Mouse (Mus musculus) myocyte (in vitro differentiated cells): Measurements from ENCODE around the gene Fam78a. TPM values are rescaled to one million over a fixed set of nuclear protein-coding genes. Genes with fewer than 3 reads are reported as not detected.

Source experiments
- H3K27me3 ChIP-seq: one replicate; pipeline ENCODE4 v1.6.1; 2011; ENCODE audit not compliant: control insufficient read depth, insufficient read depth, insufficient read length
- H3K36me3 ChIP-seq: one replicate; pipeline ENCODE4 v1.6.1; 2011; ENCODE audit not compliant: control insufficient read depth, insufficient read depth
- H3K4me2 ChIP-seq: one replicate; pipeline ENCODE4 v1.6.1; 2011; ENCODE audit warnings: low read depth, control low read depth
- H3K4me3 ChIP-seq: one replicate; pipeline ENCODE4 v1.5.1; 2011; ENCODE audit warnings: mild to moderate bottlenecking, control low read depth, moderate library complexity
- H3K79me2 ChIP-seq: one replicate; pipeline ENCODE4 v1.6.1; 2011; ENCODE audit not compliant: control insufficient read depth, insufficient read depth
- H3ac ChIP-seq: one replicate; pipeline ENCODE4 v1.6.1; 2011; ENCODE audit not compliant: control insufficient read depth, insufficient read length
- CEBPB ChIP-seq: IDR thresholded peaks from 2 replicates; pipeline ENCODE4 v1.6.1; 2011; ENCODE audit warnings: mild to moderate bottlenecking, moderate library complexity; ENCODE audit not compliant: poor library complexity, insufficient read depth, severe bottlenecking
- E2F4 ChIP-seq: IDR thresholded peaks from one replicate; pipeline ENCODE4 v1.6.1; 2011; ENCODE audit warnings: mild to moderate bottlenecking, control low read depth, moderate library complexity; ENCODE audit not compliant: insufficient read depth
- MAX ChIP-seq: IDR thresholded peaks from one replicate; pipeline ENCODE4 v1.6.1; 2011; ENCODE audit warnings: low read depth, mild to moderate bottlenecking, control low read depth
- MYOD1 ChIP-seq, 3 experiments: IDR thresholded peaks; one replicate each; pipeline ENCODE4 v1.6.1; 2011; ENCODE audit warnings: control low read depth in 2 of 3, low read depth in 2 of 3, mild to moderate bottlenecking in 2 of 3, moderate library complexity in 1 of 3; ENCODE audit not compliant: insufficient read length in 2 of 3, control insufficient read depth in 1 of 3
- MYOG ChIP-seq, 3 experiments: IDR thresholded peaks; one replicate each; pipeline ENCODE4 v1.6.1; 2011; ENCODE audit warnings: control low read depth in 2 of 3, low read depth in 2 of 3, mild to moderate bottlenecking in 2 of 3; ENCODE audit not compliant: insufficient read length in 2 of 3, control insufficient read depth in 1 of 3, insufficient read depth in 1 of 3
- POLR2A ChIP-seq: IDR thresholded peaks from one replicate; pipeline ENCODE4 v1.6.1; 2011; ENCODE audit warnings: low read depth, mild to moderate bottlenecking, control low read depth, moderate library complexity; ENCODE audit not compliant: insufficient read length
- POLR2AphosphoS2 ChIP-seq: IDR thresholded peaks from one replicate; pipeline ENCODE4 v1.6.1; 2011; ENCODE audit warnings: low read depth, control low read depth; ENCODE audit not compliant: insufficient read length
- REST ChIP-seq: IDR thresholded peaks from one replicate; pipeline ENCODE4 v1.6.1; 2011; ENCODE audit warnings: mild to moderate bottlenecking, control low read depth, moderate library complexity; ENCODE audit not compliant: insufficient read depth, insufficient read length
- SRF ChIP-seq: IDR thresholded peaks from one replicate; pipeline ENCODE4 v1.6.1; 2011; ENCODE audit warnings: low read depth; ENCODE audit not compliant: control insufficient read depth, insufficient read length
- TCF12 ChIP-seq: IDR thresholded peaks from one replicate; pipeline ENCODE4 v1.6.1; 2011; ENCODE audit warnings: mild to moderate bottlenecking, control low read depth; ENCODE audit not compliant: poor library complexity, insufficient read depth, severe bottlenecking
- TCF3 ChIP-seq: IDR thresholded peaks from one replicate; pipeline ENCODE4 v1.6.1; 2011; ENCODE audit warnings: low read depth, control low read depth; ENCODE audit not compliant: insufficient read length
- USF1 ChIP-seq: IDR thresholded peaks from one replicate; pipeline ENCODE4 v1.6.1; 2011; ENCODE audit warnings: low read depth, mild to moderate bottlenecking, control low read depth, moderate library complexity
- polyA plus RNA-seq: library from polyadenylated mRNA; unstranded; fragments of >200 nt; fragmentation: generic; extraction: Trizol; gene quantifications from one replicate; pipeline ENCODE4 v1.2.1, GENCODE M21; 2012; ENCODE audit warnings: missing spikeins

Gene Fam78a
- polyA plus RNA-seq, 1 experiment = 4.7 TPM

DNA sequence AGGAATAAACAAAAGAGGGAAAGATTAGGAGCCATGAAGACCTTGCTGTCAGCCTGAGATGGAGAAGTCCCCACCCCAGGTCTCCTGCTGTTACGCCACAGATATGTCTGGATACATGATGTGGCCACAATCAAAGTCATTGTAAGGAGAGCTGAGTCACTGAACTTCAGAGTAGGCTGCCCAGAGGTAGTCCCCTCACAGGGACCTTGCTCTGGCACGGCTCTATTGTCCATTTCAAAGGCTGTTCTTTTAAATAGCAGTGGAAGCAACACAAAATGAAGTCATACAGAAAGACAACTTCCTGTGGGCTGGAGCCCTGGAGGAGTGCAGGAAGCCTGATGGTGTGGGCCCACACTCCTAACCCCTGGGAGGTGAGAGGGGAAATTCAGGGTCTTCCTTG is 23.5 kb downstream of the Fam78a start:
- H3K4me2 ChIP-seq = no peak overlapping the region
- TF ChIP-seq MAX (no peak), CEBPB (no peak), POLR2A (no peak), TCF12 (no peak), USF1 (no peak), POLR2AphosphoS2 (no peak), SRF (no peak), TCF3 (no peak), MYOG (IDR thresholded peaks at IDR 0.05; ENCODE audit: control insufficient read depth in 1 of 3, insufficient read depth in 1 of 3, insufficient read length in 2 of 3, low read depth in 2 of 3) (no peak), MYOD1 (IDR thresholded peaks at IDR 0.05; ENCODE audit: control insufficient read depth in 1 of 3, insufficient read length in 2 of 3, low read depth in 2 of 3) (no peak), E2F4 (no peak), REST (no peak)
- no peaks in the 10 kb centered on the region for H3K79me2 ChIP-seq
- H3K27me3 ChIP-seq = peaks cover 17% of the 10 kb centered on the region
- no peak overlapping the region for H3K4me3 ChIP-seq
- no peak overlapping the region for H3ac ChIP-seq
- H3K36me3 ChIP-seq = no peaks in the 10 kb centered on the region

DNA sequence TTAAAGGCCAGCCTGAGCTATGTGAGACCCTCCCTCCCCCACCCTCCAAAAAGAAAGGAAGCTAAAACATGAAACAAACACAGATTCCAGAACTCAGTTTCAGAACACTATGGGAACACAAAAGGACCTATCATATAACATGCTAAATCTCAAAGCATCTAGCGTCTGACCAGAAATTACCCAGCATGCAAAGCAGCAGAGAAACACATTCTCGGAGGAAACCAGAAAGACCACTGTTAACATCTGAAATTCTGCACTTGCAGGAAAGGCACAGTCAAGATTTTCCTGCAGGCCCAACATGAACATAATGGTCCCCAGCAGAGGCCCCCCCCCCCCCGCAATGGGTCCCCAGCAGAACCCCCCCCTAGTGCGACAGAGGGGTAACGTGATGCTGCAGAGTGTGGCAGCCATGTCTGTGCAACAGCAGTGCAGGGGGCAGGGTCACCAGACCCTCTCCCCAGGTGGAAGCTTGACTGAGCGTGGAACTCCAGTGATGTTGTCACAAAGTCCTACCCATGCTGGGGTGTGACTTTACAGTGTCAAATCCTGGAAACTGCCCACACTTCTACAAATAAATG is 24.3 kb downstream of the Fam78a start:
- Histone ChIP-seq H3K4me3 (no peak overlapping the region), H3ac (no peak overlapping the region), H3K36me3 (no peaks in the 10 kb centered on the region), H3K79me2 (no peaks in the 10 kb centered on the region), H3K4me2 (no peak overlapping the region), H3K27me3 (peaks cover 17% of the 10 kb centered on the region)
- TF ChIP-seq TCF3 (no peak), POLR2A (no peak), MYOG (IDR thresholded peaks at IDR 0.05; ENCODE audit: control insufficient read depth in 1 of 3, insufficient read depth in 1 of 3, insufficient read length in 2 of 3, low read depth in 2 of 3) (no peak), SRF (no peak), MAX (no peak), E2F4 (no peak)

DNA sequence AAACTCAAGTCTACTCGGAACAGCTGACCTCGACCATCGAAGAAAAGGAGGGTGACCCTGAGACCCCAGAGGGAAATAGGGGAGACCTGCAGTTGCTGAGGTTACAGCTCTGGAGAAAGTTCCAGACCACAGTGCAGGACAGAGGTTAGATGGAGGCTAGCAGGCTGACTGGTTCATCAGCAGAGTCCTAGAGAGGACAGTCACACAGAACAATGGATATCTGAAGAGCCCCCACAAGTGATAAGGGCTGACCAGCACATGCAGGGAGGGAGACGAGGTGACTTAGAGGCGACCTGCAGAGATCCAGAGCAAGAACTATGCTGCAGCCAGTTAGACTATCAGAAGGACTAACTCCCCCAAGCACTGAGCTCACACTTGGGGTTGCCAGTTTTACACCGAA is 25.0 kb downstream of the Fam78a start:
- Histone ChIP-seq H3K27me3 (peaks cover 17% of the 10 kb centered on the region), H3K4me3 (no peak overlapping the region), H3K79me2 (no peaks in the 10 kb centered on the region), H3K4me2 (no peak overlapping the region), H3ac (no peak overlapping the region), H3K36me3 (no peaks in the 10 kb centered on the region)
- no peak for TF ChIP-seq POLR2AphosphoS2
- TF ChIP-seq USF1 = no peak
- no peak for TF ChIP-seq SRF
- no peak for TF ChIP-seq TCF3
- TF ChIP-seq MYOD1 (IDR thresholded peaks at IDR 0.05; ENCODE audit: control insufficient read depth in 1 of 3, insufficient read length in 2 of 3, low read depth in 2 of 3) = no peak
- no peak for TF ChIP-seq POLR2A
- no peak for TF ChIP-seq MYOG (IDR thresholded peaks at IDR 0.05; ENCODE audit: control insufficient read depth in 1 of 3, insufficient read depth in 1 of 3, insufficient read length in 2 of 3, low read depth in 2 of 3)
- no peak for TF ChIP-seq CEBPB
- no peak for TF ChIP-seq TCF12
- TF ChIP-seq MAX = no peak
- TF ChIP-seq E2F4 = no peak
- TF ChIP-seq REST = no peak

DNA sequence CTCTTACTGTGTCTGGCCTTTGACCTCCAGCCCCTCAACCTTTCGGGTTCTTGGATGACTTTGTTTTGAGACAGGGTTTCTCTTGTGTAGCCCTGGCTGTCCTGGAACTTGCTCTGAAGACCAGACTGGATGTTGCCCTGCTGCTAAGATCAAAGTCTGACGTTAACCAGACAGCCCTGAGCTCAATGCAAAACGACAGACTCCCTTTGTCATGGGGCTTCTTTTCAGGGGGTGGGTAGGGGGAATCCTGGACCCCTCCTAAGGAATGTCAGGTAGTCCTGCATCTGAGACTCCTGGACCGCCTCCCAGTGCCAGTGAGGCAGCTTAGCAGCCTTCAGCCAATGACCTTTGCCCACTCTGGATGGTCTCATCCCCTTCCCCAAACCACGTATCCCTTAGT is 25.9 kb downstream of the Fam78a start:
- Histone ChIP-seq H3K36me3 (no peaks in the 10 kb centered on the region), H3K27me3 (peaks cover 17% of the 10 kb centered on the region), H3K79me2 (no peaks in the 10 kb centered on the region), H3K4me2 (no peak overlapping the region), H3ac (no peak overlapping the region), H3K4me3 (no peak overlapping the region)
- no peak for TF ChIP-seq POLR2A
- no peak for TF ChIP-seq TCF3
- no peak for TF ChIP-seq MAX
- TF ChIP-seq USF1 = no peak
- no peak for TF ChIP-seq REST
- no peak for TF ChIP-seq POLR2AphosphoS2
- no peak for TF ChIP-seq MYOD1 (IDR thresholded peaks at IDR 0.05; ENCODE audit: control insufficient read depth in 1 of 3, insufficient read length in 2 of 3, low read depth in 2 of 3)
- no peak for TF ChIP-seq E2F4
- TF ChIP-seq SRF = no peak
- no peak for TF ChIP-seq MYOG (IDR thresholded peaks at IDR 0.05; ENCODE audit: control insufficient read depth in 1 of 3, insufficient read depth in 1 of 3, insufficient read length in 2 of 3, low read depth in 2 of 3)
- TF ChIP-seq TCF12 = no peak
- TF ChIP-seq CEBPB = no peak
